ENCODE assay signal across 15 mouse cellular contexts in genomic region chr10:4145080-4145807, GRCm38 (mm10).
A peak's percentile ranks its signal among the peaks of the same experiment; 100 is the strongest.
DNase-seq lines count a peak whose midpoint lies in the region; ATAC-seq and TF ChIP-seq lines count a peak whose summit lies in the region.
"Had no signal": no experiment of that assay in that cellular context is flagged by ENCODE, and none has a peak within 500 bp of the region (broad histone marks: within the 10 kb centered on the region; RNA-seq: fewer than 3 reads in every experiment).

No protein-coding gene starts in this region.

- WGBS in kidney, adult 2 months = 62% methylated on average over 16 of the region's 16 CpGs
- WGBS in kidney, embryonic 16.5 days = 46% methylated on average over 16 of the region's 16 CpGs

- H3K4me1 ChIP-seq in kidney, adult 2 months (ENCODE audit: control insufficient read depth, insufficient read depth, low read length) = no peaks in the 10 kb centered on the region
- peaks cover 22% of the 10 kb centered on the region for H3K4me1 ChIP-seq in kidney, embryonic 16.5 days (ENCODE audit: insufficient read depth, low read length)
- H3K4me1 ChIP-seq: embryonic facial prominence, embryonic 13.5 days; heart, embryonic 12.5 days; liver, embryonic 12.5 days; megakaryocyte, embryonic 14.5 days had no signal

- peak; percentile 42 for DNase-seq in kidney, adult 2 months
- DNase-seq in kidney, adult 8-10 months = no peak
- DNase-seq in R1 (ENCODE audit: low read depth, low spot score) = peak; percentile 91
- peak; percentile 49 to 87 for DNase-seq in lung, postnatal 4 days
- no peak for DNase-seq in urinary bladder, postnatal 4 days (ENCODE audit: low spot score in 2 of 2)
- no peak for DNase-seq in right cerebral cortex, postnatal 14 days
- DNase-seq: adrenal gland, adult 8-10 months; cerebellum, postnatal 14 days; right cerebral cortex, adult 18-20 months had no signal

- no peak overlapping the region for H3K4me3 ChIP-seq in kidney, adult 2 months (ENCODE audit: insufficient read depth, low read depth, low read length)
- no peak overlapping the region for H3K4me3 ChIP-seq in kidney, embryonic 16.5 days (ENCODE audit: low read length)
- H3K4me3 ChIP-seq: embryonic facial prominence, embryonic 13.5 days; heart, embryonic 12.5 days; liver, embryonic 12.5 days; megakaryocyte, embryonic 14.5 days had no signal

- no peaks in the 10 kb centered on the region for H3K27me3 ChIP-seq in kidney, adult 2 months (replicated peaks; ENCODE audit: control insufficient read depth, insufficient read depth, low read length)
- no peaks in the 10 kb centered on the region for H3K27me3 ChIP-seq in kidney, embryonic 16.5 days (ENCODE audit: insufficient read depth, low read length)
- H3K27me3 ChIP-seq: embryonic facial prominence, embryonic 13.5 days; heart, embryonic 12.5 days; liver, embryonic 12.5 days; megakaryocyte, embryonic 14.5 days had no signal

- H3K4me2 ChIP-seq in kidney, embryonic 16.5 days (replicated peaks; ENCODE audit: low read depth, low read length) = no peak overlapping the region
- H3K4me2 ChIP-seq: embryonic facial prominence, embryonic 13.5 days; heart, embryonic 12.5 days; liver, embryonic 12.5 days had no signal

- no peak; the same call in 1 of the 2 replicates for ATAC-seq in kidney, embryonic 16.5 days (ENCODE audit: low FRiP score, low TSS enrichment)
- ATAC-seq: forebrain, embryonic 14.5 days; liver, embryonic 12.5 days had no signal

- no peaks in the 10 kb centered on the region for H3K9me3 ChIP-seq in kidney, embryonic 16.5 days (ENCODE audit: low read length)
- H3K9me3 ChIP-seq: embryonic facial prominence, embryonic 13.5 days; heart, embryonic 12.5 days; liver, embryonic 12.5 days; megakaryocyte, embryonic 14.5 days had no signal

- no peak overlapping the region for H3K27ac ChIP-seq in kidney, adult 2 months (ENCODE audit: insufficient read depth, low read depth, low read length)
- peak overlapping the region; percentile 55 for H3K27ac ChIP-seq in kidney, embryonic 16.5 days (ENCODE audit: low read length)
- H3K27ac ChIP-seq: embryonic facial prominence, embryonic 13.5 days; liver, embryonic 12.5 days had no signal

- TF ChIP-seq POLR2A in kidney, adult 2 months (IDR thresholded peaks at IDR 0.05; ENCODE audit: low read depth, low read length) = no peak

- TF ChIP-seq CTCF in kidney, adult 2 months (conservative IDR thresholded peaks at IDR 0.05; ENCODE audit: insufficient read depth, insufficient read length, low read depth, low read length) = no peak

- no peak overlapping the region for H3K9ac ChIP-seq in kidney, embryonic 16.5 days (replicated peaks; ENCODE audit: low read length)
- H3K9ac ChIP-seq: embryonic facial prominence, embryonic 13.5 days; heart, embryonic 12.5 days; liver, embryonic 12.5 days had no signal

- H3K36me3 ChIP-seq in kidney, adult 2 months (ENCODE audit: control insufficient read depth, insufficient read depth, low read length) = no peaks in the 10 kb centered on the region
- peaks cover 4% of the 10 kb centered on the region; the same call in 1 of the 2 replicates for H3K36me3 ChIP-seq in kidney, embryonic 16.5 days (ENCODE audit: insufficient read depth, low read length)
- H3K36me3 ChIP-seq: embryonic facial prominence, embryonic 13.5 days; heart, embryonic 12.5 days had no signal

Comparison
In these comparisons a context has a peak if more than half of its experiments do, and no peak if none do; other contexts are left out.
1. DNase-seq: peak in kidney, adult 2 months (single experiment), R1 (single experiment) and lung, postnatal 4 days (2 of 2); none in kidney, adult 8-10 months (0 of 2), urinary bladder, postnatal 4 days (0 of 2) and right cerebral cortex, postnatal 14 days (single experiment).